Mouse (Mus musculus): ENCODE data around the gene Cxcl5. TPM values are rescaled to one million over a fixed set of nuclear protein-coding genes. Genes with fewer than 3 reads are reported as not detected.
"Not testable (repeated sequence)": the region's sequence is repeated elsewhere in the genome, so short reads cannot be mapped to it uniquely, and the experiment has no call there.

The Cxcl5 gene
- total RNA-seq, 2 experiments from 2014 or later: not detected

GRCm38 (mm10) chr5:90778856-90779255, 19.7 kb downstream of the Cxcl5 start:
- no peak for DNase-seq
- intact Hi-C loops (cut with DNase I): no loop called here

- intact Hi-C loops (cut with DNase I): no loop called here
Observed at GRCm38 (mm10) chr5:90783697-90784096, 24.5 kb downstream of the Cxcl5 start.

GRCm38 (mm10) chr5:90785659-90786588, 26.8 kb downstream of the Cxcl5 start, which contains the start of gene Cxcl3:
Cxcl3 (plus strand) TSS chr5:90786103.
- DNase-seq: no peak
- intact Hi-C loops (cut with DNase I): loop anchor here (5.0 kb wide), 1 partner anchor 124 kb away; no protein-coding TSS in a partner anchor

More at GRCm38 (mm10) chr5:90783697-90784096, 24.5 kb downstream of the Cxcl5 start:
- DNase-seq: no peak

GRCm38 (mm10) chr5:90788114-90788513, 29.0 kb downstream of the Cxcl5 start:
- intact Hi-C loops (cut with DNase I): loop anchor here (5.0 kb wide), 1 partner anchor 126 kb away; no protein-coding TSS in a partner anchor
- no peak for DNase-seq

GRCm38 (mm10) chr5:90789306-90790073, 30.3 kb downstream of the Cxcl5 start:
- intact Hi-C loops (cut with DNase I): loop anchor here (5.0 kb wide), 1 partner anchor 127 kb away; no protein-coding TSS in a partner anchor
- no peak for DNase-seq

- DNase-seq: no peak
- intact Hi-C loops (cut with DNase I): no loop called here
Observed at GRCm38 (mm10) chr5:90790074-90790502, 30.9 kb downstream of the Cxcl5 start.

GRCm38 (mm10) chr5:90794195-90794625, 35.0 kb downstream of the Cxcl5 start, which contains the start of gene Cxcl15:
Cxcl15 (plus strand) TSS chr5:90794534.
- intact Hi-C loops (cut with DNase I): no loop called here
- DNase-seq: no peak

GRCm38 (mm10) chr5:90795392-90795791, 36.2 kb downstream of the Cxcl5 start:
- DNase-seq; intact Hi-C loops (cut with DNase I): not testable (repeated sequence)

GRCm38 (mm10) chr5:90804574-90804973, 45.4 kb downstream of the Cxcl5 start:
- intact Hi-C loops (cut with DNase I): no loop called here

GRCm38 (mm10) chr5:90806050-90806449, 46.9 kb downstream of the Cxcl5 start:
- DNase-seq: no peak
- intact Hi-C loops (cut with DNase I): no loop called here

More at GRCm38 (mm10) chr5:90804574-90804973, 45.4 kb downstream of the Cxcl5 start:
- no peak for DNase-seq

GRCm38 (mm10) chr5:90807176-90807950, 48.2 kb downstream of the Cxcl5 start:
- DNase-seq: no peak
- intact Hi-C loops (cut with DNase I): no loop called here

Small RNA genes within 50 kb of the gene (microRNA-seq; reads per million reads assigned to microRNA genes)
- 0 reads per million in 2 experiments for gene Gm24322

Other genes starting within 250 kb of the Cxcl5 start
- not detected for gene Afm, start 240.4 kb upstream of the Cxcl5 start, total RNA-seq (2021)
- not detected for gene 5830473C10Rik, start 198.3 kb upstream of the Cxcl5 start, total RNA-seq (2021)
- gene Rassf6, start 118.7 kb upstream of the Cxcl5 start, total RNA-seq (2021): not detected
- gene Ppbp, start 9.2 kb downstream of the Cxcl5 start, total RNA-seq (2021): under 1 TPM; 0.23 to 0.25 TPM
- gene Pf4, start 13.1 kb downstream of the Cxcl5 start, total RNA-seq (2021): 10 to 100 TPM in 1 of 2 experiments, 1 to 10 TPM in 1; 7.0 to 12.9 TPM
- gene Cxcl3, start 26.7 kb downstream of the Cxcl5 start, total RNA-seq (2021): not detected
- gene Cxcl15, start 35.2 kb downstream of the Cxcl5 start, total RNA-seq (2021): not detected
- gene Cxcl1, start 131.9 kb downstream of the Cxcl5 start, total RNA-seq (2021): under 1 TPM in 1 of 2 experiments, not detected in 1; 0.36 TPM
- not detected for gene Cxcl2, start 144.5 kb downstream of the Cxcl5 start, total RNA-seq (2021)
- gene Mthfd2l, start 171.8 kb downstream of the Cxcl5 start, total RNA-seq (2021): 1 to 10 TPM; 5.4 to 7.8 TPM

Data from gastrocnemius, postnatal 36 days (tissue).